Mouse (Mus musculus) embryo, embryonic 10.5 days (tissue): Measurements from ENCODE around the gene Hist1h2ae.
A peak's percentile ranks its signal among the peaks of the same experiment; 100 is the strongest.
"Not testable (repeated sequence)": the region's sequence is repeated elsewhere in the genome, so short reads cannot be mapped to it uniquely, and the experiment has no call there.

Source experiments
- DNase-seq: peaks from one replicate; pipeline ENCODE4 v3.0.0-alpha.2; 2015; ENCODE audit warnings: low spot score

The Hist1h2ae gene

DNA sequence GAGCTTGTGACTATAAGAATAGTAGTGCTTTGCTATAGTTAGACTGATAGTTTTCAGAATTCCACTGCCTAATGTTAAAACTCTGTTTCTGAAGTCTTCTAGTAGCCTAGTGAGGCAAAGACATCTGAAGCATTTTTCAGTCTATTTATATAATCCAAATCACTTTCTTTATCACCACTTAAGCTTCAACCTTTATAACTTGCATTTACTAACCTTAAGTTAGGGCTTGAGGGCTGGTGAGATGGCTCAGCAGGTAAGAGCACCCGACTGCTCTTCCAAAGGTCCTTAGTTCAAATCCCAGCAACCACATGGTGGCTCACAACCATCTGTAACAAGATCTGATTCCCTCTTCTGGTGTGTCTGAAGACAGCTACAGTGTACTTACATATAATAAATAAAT is 31.2 kb downstream of the Hist1h2ae start:
- DNase-seq = not testable (repeated sequence)

DNA sequence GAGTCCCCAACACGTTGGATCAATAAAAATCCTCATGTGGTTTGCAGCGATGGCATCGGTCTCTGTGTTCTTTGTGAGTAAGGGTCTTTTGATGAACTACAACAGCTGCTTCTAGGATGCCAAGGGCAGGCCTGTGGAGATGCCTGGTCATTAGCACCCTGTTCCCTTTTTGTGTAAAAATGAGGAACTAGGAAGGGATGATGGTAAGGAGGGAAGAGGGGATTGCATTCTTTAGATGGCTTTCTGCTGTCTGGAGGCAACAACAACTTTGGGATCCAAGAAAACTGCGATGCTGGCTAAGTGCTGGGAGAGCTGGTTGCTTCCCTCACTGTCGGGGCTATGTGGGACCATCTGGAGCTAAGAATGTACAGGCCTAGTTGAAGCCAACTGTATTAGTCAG is 32.8 kb downstream of the Hist1h2ae start:
- DNase-seq = no peak

DNA sequence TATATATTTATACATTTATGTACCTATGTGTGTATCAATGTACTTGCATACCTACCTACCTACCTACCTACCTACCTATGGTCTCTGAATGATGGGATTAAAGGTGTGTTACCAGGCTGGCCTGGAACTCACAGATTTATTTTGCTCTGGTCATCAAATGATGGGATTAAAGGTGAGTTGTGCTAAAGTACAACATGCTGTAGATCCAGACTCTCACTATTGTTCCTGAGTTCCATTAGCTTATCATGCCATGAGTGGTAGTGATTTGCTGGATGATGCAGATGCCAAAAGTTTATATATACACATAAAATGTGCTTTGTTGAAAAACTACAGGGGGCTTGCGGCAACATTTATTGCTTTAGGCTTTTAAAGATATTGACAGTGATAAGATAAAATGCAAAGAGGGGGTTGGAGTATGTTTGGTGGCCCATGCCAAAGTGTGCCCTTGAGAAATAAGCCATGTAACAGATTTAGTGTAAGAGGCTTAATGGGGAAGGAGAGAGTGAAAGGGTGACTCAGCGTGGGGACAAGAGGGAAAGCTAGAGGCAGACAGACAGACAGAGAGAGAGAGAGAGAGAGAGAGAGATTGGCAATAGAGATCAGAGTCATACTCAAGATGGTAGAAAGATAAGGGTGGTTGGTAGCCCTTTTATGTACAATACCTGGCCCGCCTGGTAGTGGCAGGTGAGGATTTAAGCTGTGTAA is 33.9 kb downstream of the Hist1h2ae start:
- peak; percentile 22 for DNase-seq

DNA sequence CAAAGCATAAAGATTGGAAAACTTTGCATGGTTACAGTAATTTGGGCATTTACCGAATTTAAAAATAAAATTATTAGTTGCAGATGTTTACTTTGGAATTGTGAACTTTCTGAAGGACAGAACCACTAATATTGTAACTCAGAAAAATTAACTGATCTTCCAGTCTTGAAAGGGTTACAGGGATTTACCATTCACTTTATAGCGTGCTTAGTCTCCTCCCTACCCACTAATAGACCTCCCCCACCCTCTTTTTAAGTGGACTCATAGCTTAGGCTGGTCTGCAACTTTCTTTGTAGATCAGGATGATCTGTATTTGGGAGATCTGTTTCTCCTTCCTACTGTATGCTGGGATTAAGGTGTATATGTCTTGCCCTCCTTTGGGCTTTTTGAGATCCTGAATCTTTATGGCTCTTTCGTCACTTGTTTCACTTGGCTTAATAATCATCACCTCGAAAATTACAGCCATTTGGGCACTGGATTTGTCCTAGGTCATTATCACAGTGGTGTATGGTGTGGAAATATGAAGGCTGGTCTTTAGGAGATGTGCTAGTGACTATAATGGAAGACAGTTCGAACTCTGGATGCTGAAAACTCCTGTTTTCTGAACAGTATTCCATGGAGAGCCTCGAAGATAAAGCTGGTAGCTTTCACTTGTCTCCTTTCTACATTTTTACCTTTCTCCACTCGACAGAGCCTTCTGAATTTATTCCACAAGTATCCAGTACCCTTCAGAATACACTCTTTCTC is 34.8 kb downstream of the Hist1h2ae start:
- DNase-seq = peak; percentile 72

DNA sequence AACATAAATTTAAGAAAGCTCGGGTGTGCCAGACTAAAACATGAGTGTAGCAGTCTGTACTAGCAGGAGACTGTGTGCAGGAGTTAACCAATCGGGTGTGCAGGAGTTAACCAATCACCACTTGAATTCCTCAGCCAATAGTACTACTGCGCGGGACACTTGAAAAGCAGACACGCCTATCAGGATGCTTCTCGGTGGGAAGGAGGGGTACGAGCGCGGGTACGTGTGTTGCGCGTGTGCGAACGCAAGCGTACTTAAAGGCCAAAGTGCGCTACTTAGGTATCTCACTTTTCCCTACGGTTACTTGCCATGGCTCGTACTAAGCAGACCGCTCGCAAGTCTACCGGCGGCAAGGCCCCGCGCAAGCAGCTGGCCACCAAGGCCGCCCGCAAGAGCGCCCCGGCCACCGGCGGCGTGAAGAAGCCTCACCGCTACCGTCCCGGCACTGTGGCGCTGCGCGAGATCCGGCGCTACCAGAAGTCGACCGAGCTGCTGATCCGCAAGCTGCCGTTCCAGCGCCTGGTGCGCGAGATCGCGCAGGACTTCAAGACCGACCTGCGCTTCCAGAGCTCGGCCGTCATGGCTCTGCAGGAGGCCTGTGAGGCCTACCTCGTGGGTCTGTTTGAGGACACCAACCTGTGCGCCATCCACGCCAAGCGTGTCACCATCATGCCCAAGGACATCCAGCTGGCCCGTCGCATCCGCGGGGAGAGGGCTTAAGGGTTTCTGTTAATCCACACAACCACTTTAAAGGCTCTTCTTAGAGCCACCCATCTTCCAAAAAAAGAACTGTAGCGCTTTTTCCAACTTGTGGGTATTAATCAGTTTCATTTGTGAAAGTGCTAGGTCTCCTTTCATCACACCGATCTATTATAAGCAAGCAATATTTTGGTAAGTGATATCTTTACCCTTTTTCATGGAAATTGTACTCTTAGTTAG is 35.6 kb downstream of the Hist1h2ae start, which contains the start of gene Hist1h3g:
Hist1h3g (plus strand) TSS at position 286 of the 939 bp plus-strand sequence.
- DNase-seq = peak; percentile 98

DNA sequence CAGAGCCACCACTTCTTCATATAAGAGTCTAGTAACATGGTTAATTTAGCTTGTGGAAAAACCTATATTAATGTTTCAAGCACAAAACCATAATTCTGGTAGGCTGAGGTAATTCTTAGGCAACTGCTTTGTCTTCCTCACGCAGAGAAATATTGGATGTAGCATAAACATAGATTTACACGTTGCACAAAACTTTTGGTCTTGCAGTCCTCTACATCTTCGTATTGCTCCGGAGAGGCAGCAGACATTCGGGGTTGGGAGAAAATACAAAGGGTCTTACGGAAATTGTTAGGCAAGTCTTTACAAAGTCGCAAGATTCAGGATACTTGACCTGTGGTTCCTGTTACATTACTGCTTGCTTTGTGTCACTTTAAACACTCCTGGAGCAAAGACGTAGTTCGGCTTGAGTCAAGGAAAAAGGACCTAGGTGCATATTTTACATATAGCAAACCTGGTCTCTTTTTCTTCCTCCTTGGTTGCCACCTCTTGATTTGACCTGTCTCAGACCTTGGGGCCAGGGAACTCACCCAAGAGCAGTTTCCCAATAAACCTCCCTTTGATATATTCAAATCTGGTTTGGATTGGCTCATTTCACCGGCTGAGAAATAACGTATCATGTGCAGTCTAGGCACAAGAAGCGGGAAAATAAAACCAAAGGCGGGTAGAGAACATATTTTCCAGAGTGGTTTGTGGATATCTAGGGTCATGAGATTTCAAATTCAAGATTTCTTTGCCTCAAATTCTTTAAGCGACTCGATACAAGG is 36.5 kb downstream of the Hist1h2ae start:
- no peak for DNase-seq

DNA sequence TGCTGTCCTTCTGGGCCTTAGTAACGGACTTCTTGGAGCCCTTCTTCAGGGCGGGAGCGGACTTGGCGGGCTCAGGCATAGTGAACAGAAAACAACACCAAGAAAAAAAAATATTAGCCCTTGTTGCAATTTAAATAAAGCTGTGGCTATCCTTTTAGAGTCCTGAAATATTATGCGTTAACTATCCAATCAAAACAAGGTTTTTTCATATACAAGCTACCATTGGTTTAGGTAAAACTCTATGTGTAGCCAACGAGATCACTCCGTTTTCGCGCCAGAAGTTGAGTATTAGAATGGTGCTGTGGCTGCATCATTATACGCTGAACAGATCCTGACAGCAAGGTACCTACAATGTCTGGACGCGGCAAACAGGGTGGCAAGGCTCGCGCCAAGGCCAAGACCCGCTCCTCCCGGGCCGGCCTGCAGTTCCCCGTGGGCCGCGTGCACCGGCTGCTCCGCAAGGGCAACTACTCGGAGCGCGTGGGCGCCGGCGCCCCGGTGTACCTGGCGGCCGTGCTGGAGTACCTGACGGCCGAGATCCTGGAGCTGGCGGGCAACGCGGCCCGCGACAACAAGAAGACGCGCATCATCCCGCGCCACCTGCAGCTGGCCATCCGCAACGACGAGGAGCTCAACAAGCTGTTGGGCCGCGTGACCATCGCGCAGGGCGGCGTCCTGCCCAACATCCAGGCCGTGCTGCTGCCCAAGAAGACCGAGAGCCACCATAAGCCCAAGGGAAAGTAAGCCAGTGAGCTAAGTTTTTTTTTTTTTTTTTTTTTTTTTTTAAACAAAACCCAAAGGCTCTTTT is 37.3 kb downstream of the Hist1h2ae start, which contains the start of gene Hist1h2af:
Hist1h2af (plus strand) TSS at position 347 of the 808 bp plus-strand sequence.
- DNase-seq = peak; percentile 95

DNA sequence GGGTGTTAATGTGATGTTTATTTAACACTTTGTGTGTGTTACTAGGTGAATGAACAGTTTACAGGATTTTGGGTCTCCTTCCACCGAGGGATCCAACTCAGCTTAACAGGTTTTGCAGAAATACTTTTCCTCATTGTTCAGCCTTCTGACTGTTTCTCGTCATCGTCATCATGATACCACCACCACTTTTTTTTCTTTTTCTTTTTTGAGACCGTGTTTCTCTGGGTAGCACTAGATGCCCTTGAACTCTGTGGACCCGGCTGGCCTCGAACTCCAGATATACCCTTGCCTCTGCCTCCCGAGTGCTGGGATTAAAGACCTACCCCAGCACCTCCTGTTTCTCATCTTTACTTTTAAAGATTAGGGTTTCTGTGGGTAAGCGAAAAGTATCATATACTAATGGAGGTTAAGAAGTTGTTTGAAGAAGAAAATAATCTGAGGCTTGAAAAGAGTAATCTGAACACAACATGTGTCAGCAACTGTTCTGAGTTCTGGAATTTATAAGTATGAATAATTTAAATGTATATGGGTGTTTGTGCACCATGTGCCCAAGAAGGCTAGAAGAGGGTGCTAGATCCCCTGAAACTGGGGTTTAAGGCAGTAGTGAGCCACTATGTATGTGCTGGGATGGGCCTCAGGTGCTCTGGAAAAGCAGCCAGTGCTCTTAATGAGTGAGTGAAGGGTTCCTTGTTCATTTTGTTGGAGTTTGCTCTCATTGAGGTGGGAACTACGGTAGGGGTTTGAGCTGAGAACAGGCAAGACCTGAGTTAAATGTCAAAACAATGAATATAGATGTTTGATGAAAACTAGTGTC is 38.6 kb downstream of the Hist1h2ae start:
- peak; percentile 66 for DNase-seq

DNA sequence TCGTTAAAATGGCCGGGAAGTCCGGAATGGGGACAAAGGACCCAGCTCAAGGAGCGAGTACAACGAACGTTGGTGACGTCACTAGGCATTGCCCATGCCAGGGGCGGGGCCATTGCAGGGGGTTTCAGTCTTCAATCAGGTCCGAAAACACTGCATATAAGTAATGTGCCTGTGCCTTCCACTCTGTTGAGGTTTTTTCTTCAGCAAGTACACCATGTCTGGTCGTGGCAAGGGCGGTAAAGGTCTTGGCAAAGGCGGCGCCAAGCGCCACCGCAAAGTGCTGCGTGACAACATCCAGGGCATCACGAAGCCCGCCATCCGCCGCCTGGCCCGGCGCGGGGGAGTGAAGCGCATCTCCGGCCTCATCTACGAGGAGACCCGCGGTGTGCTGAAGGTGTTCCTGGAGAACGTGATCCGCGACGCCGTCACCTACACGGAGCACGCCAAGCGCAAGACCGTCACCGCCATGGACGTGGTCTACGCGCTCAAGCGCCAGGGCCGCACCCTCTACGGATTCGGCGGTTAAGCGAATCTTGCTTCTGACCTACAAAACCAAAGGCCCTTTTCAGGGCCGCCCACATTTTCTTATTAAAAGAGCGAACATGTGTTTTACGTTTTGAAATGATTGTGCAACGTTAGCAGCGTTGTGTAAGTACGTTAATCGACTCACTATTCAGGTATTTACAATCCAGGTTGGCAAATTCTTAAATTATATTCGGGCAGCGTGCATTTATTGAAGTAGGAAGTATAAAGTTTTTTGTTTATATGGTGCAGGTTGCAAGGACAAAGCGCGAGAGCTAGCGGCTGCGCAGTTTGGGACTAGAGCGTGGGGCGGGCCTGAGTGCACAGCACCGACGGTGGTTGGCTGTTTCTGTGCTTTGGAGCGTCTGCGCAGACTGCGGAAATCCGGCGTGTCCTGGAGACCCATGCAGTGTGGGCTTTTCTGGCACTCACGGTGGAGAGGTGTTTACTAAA is 39.8 kb downstream of the Hist1h2ae start, which contains the start of gene Hist1h4h:
Hist1h4h (plus strand) TSS at position 150 of the 975 bp plus-strand sequence.
- DNase-seq = peak; percentile 99

DNA sequence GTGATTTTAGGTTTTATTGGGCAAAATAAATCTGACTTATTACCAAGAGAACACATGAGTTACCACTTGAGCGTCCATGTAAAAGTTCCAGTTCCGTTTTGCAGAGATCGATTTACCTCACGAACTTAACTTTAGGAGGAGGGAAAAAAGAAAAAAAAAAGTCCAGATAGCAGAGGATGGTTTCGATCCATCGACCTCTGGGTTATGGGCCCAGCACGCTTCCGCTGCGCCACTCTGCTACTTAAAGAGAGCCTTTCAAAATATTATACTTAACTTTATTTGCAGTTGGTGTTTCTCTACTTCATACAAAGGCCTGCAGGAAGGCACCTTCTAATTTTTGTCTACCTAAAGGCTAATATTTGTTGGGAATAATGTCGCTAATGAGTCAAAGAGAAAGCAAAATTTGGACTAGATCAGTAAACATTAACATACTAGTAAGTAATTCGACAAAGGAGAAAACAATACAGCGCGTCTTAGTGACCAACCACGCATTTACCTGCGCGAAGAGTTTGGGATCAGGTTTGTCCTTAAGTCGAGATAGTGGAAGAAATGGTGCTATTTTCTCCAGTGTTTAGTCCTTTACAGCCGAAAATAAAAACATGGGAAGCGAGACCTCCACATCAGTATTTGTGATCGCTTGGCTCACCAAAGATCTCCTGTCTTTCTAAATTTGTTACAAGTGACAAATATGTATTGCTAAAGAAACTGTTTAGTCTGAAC is 40.7 kb downstream of the Hist1h2ae start:
- peak; percentile 83 for DNase-seq

DNA sequence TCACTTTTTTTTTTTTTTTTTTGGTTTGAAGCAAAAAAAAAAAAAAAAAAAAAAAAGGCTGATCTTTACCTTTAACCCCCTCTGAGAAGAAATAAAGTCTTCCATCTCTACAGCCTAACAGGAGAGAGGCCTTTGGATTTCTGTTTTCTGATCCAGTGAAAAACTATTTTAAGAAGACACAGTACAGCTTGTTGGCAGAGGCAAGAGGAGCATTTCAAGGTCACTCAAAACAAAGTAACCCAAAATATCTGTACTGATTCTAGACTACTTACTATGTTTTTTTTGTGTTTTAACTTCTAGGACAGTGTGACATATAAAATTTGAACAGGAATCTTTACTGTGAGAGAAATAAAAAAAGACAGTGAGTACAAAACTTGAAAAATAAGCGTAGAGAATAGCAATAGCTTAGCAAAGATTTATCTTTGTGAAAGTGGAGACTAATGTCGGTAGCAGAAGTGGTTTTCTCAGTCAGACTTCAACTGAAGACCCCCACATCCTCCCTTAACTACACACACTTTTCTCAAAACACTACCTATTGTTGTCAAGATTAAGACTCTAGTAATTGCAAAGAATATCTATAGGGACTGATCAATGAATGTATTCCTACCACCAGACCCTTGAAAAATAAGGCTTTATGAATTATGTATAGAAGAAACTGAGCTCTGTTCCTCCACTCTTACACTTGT is 41.4 kb downstream of the Hist1h2ae start:
- peak; percentile 22 for DNase-seq

DNA sequence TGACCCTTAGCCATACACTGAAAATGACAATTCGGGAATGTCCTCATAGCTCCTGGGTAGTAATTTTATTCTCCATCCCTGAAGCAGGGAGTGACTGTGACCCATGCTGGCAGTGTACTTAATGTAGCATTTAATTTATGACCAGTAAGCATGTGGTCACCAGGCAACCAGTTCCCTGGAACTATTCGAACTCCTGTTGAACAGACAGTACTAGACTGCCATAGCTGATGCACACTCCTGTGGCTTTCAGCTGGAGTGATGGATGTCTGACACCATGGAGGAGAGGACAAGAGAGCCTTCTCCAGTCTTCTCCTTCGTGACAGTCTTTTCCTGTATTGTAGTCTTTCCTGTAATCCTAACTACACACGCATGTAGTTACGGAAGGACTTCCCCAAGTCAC is 42.0 kb downstream of the Hist1h2ae start:
- DNase-seq = peak; percentile 60

DNA sequence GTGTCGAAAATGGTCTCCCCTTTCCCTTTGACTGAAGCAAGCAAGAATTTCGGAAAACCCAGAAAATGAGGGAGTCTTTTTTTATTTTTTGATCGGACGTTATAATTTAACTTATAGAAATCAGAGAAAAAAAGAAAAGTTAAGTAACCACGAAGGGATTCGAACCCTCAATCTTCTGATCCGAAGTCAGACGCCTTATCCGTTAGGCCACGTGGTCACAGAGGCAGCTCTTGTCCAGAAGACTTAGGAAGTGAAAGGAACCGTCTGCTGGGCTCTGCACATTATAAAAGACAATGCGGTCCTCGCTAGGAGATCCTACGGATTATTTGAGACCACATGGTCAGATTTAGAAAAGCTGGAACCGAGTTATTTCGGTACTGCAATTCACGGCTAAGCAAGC is 44.7 kb downstream of the Hist1h2ae start:
- DNase-seq = peak; percentile 98

DNA sequence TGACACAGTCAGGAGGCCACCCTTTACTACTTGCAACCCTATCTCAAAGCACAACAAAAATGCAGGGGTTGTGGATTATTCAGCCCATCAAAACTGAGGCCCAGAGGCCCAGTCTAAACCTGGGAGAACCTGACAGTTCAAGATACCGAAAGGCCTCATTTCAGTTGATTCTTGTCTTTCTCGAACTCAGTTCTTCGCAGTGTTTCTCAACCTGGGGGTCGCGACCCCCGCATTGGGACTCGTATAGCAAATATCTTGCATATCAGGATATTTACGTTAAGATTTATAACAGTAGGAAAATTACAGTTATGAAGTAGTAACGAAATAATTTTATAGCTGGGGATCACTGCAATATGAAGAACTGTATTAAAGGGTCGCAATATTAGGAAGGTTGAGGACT is 45.1 kb downstream of the Hist1h2ae start:
- peak; percentile 81 for DNase-seq

DNA sequence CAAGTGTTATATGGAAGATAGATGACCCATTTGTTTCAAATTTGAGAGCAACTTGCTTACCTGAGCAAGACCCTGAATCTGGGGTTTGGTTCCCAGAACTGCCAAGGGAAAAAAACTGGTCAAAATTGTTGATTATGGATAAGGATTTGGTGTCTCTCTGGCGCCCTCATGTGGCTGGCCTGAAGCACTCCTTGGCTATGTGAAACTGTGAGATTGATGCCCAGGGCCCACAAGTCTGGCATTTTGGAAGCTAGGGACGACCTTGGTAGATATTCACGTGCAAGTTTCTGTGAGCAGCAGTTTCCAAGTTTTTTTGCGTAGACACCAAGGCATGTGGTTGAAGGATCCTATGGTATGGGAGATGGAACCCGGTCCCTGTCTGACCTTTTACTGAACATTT is 46.4 kb downstream of the Hist1h2ae start:
- peak; percentile 92 for DNase-seq

DNA sequence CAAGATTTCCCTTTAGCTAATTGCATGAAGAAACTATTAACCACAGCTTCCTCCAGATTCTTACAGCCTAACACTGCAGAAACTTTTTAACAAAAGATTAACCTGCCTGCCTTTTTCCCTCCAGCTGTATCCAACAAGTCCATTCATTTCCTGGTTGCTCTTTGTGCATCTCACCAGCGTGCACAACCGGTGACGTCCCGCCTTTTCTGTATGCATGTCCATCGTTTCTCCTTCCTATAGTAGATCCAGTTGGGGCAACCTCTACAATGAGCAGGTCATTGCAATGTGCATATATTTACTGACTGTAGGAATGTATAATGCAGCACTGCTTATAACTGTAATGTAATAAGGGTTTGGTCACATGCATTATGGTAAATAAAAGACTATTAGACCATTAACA is 47.0 kb downstream of the Hist1h2ae start:
- no peak for DNase-seq

DNA sequence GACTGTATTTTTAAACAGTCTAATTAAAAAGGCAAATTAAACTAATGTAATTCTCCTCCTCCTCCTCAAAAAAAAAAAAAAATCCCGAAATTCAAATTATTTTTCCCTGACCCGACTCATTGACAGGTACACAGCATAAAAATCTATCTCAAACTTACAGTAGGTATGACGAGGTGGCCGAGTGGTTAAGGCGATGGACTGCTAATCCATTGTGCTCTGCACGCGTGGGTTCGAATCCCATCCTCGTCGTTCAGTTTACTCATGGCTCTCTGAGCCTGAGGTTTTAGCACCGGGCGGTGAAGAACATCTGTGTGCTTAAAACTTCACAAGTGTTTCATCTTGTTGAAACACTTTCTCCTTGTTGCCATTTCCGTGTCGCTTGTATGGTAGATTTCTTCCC is 49.3 kb downstream of the Hist1h2ae start:
- DNase-seq = peak; percentile 92
